Mouse (Mus musculus) heart, embryonic 15.5 days (tissue): ENCODE results near the gene Pccb. TPM values are rescaled to one million over a fixed set of nuclear protein-coding genes. Genes with fewer than 3 reads are reported as not detected.

Experiments
- ATAC-seq: fragments of 200-750 bp; cut with Nextera tagmentation; replicated peaks from 2 replicates; pipeline ENCODE4 v1.8.0; 2017; ENCODE audit warnings: low read depth, moderate TSS enrichment; ENCODE audit not compliant: insufficient number of reproducible peaks, insufficient read depth, low FRiP score
- H3K27ac ChIP-seq: fragments of 300-500 bp; sonication (generic); 2 replicates; pipeline ENCODE4 v1.5.1; 2015; ENCODE audit warnings: mild to moderate bottlenecking, inconsistent platforms
- H3K27me3 ChIP-seq: fragments of 300-500 bp; sonication (generic); 2 replicates; pipeline ENCODE4 v1.6.1; 2015; ENCODE audit warnings: inconsistent platforms
- H3K36me3 ChIP-seq: fragments of 300-500 bp; sonication (generic); 2 replicates; pipeline ENCODE4 v1.6.1; 2015; ENCODE audit warnings: mild to moderate bottlenecking, inconsistent platforms
- H3K4me1 ChIP-seq: fragments of 300-500 bp; sonication (generic); replicated peaks from 2 replicates; pipeline ENCODE4 v1.6.1; 2015; ENCODE audit warnings: inconsistent platforms
- H3K4me2 ChIP-seq: fragments of 300-500 bp; sonication (generic); 2 replicates; pipeline ENCODE4 v1.6.1; 2015; ENCODE audit warnings: inconsistent platforms, mild to moderate bottlenecking, moderate library complexity
- H3K4me3 ChIP-seq: fragments of 300-500 bp; sonication (generic); 2 replicates; pipeline ENCODE4 v1.5.1; 2015; ENCODE audit warnings: mild to moderate bottlenecking, inconsistent platforms
- H3K9ac ChIP-seq: fragments of 300-500 bp; sonication (generic); 2 replicates; pipeline ENCODE4 v1.6.1; 2015; ENCODE audit warnings: mild to moderate bottlenecking, inconsistent platforms
- H3K9me3 ChIP-seq: fragments of 300-500 bp; sonication (generic); replicated peaks from 2 replicates; pipeline ENCODE4 v1.6.1; 2016; ENCODE audit warnings: inconsistent platforms
- WGBS: fragments of 180-500 bp; shearing (Covaris S2); methylation state at CpG from one replicate; pipeline ENCODE4 v1.1.7; 2015; ENCODE audit warnings: mixed read lengths; 5-methylcytosine and 5-hydroxymethylcytosine counted together
- polyA plus RNA-seq: library from polyadenylated mRNA; unstranded; fragments of >200 nt; fragmentation: Nextera tagmentation; extraction: Ambion mirVana; gene quantifications from 2 replicates; pipeline ENCODE4 v1.2.1, GENCODE M21; 2015

The Pccb gene
- polyA plus RNA-seq, 1 experiment from 2014 or later: 22.3 TPM

- H3K27me3 ChIP-seq: no peaks in the 10 kb centered on the region
- no peak overlapping the region for H3K27ac ChIP-seq
- H3K9me3 ChIP-seq: no peaks in the 10 kb centered on the region
- no peak overlapping the region for H3K9ac ChIP-seq
- H3K36me3 ChIP-seq: no peaks in the 10 kb centered on the region; the same call in 1 of the 2 replicates
- H3K4me2 ChIP-seq: no peak overlapping the region
- no peaks in the 10 kb centered on the region for H3K4me1 ChIP-seq
- H3K4me3 ChIP-seq: no peak overlapping the region
- no peak for ATAC-seq
- 77% methylated on average over 4 of the region's 4 CpGs for WGBS
Measured at GRCm38 (mm10) chr9:101005866-101006265, 28.8 kb downstream of the Pccb start.

- ATAC-seq: no peak
- no peak overlapping the region for H3K27ac ChIP-seq
- H3K9me3 ChIP-seq: no peaks in the 10 kb centered on the region
- WGBS: 92% methylated on average over 5 of the region's 5 CpGs
- no peak overlapping the region for H3K9ac ChIP-seq
- peaks cover 10% of the 10 kb centered on the region; the same call in 1 of the 2 replicates for H3K36me3 ChIP-seq
- no peak overlapping the region for H3K4me3 ChIP-seq
- no peaks in the 10 kb centered on the region for H3K4me1 ChIP-seq
- no peaks in the 10 kb centered on the region for H3K27me3 ChIP-seq
- H3K4me2 ChIP-seq: no peak overlapping the region
Measured at GRCm38 (mm10) chr9:101003302-101003701, 31.4 kb downstream of the Pccb start.

- Histone ChIP-seq H3K27ac (no peak overlapping the region), H3K4me2 (no peak overlapping the region), H3K36me3 (peaks cover 10% of the 10 kb centered on the region; the same call in 1 of the 2 replicates), H3K9ac (no peak overlapping the region), H3K27me3 (no peaks in the 10 kb centered on the region), H3K9me3 (no peaks in the 10 kb centered on the region), H3K4me3 (no peak overlapping the region), H3K4me1 (no peaks in the 10 kb centered on the region)
- 95% methylated on average over 8 of the region's 8 CpGs for WGBS
- ATAC-seq: no peak
Measured at GRCm38 (mm10) chr9:101002841-101003240, 31.9 kb downstream of the Pccb start.

- peaks cover 10% of the 10 kb centered on the region; the same call in 1 of the 2 replicates for H3K36me3 ChIP-seq
- no peak for ATAC-seq
- H3K27me3 ChIP-seq: no peaks in the 10 kb centered on the region
- H3K4me3 ChIP-seq: no peak overlapping the region
- 93% methylated on average over 4 of the region's 4 CpGs for WGBS
- no peak overlapping the region for H3K4me2 ChIP-seq
- H3K27ac ChIP-seq: no peak overlapping the region
- no peaks in the 10 kb centered on the region for H3K4me1 ChIP-seq
- H3K9ac ChIP-seq: no peak overlapping the region
- no peaks in the 10 kb centered on the region for H3K9me3 ChIP-seq
Measured at GRCm38 (mm10) chr9:101002053-101002452, 32.6 kb downstream of the Pccb start.

- H3K4me1 ChIP-seq: no peaks in the 10 kb centered on the region
- H3K9me3 ChIP-seq: no peaks in the 10 kb centered on the region
- H3K27me3 ChIP-seq: no peaks in the 10 kb centered on the region
- no peak overlapping the region for H3K9ac ChIP-seq
- WGBS: 64% methylated on average over 2 of the region's 2 CpGs
- no peak overlapping the region for H3K27ac ChIP-seq
- no peak for ATAC-seq
- H3K4me2 ChIP-seq: no peak overlapping the region
- no peak overlapping the region for H3K4me3 ChIP-seq
- peaks cover 26% of the 10 kb centered on the region for H3K36me3 ChIP-seq
Measured at GRCm38 (mm10) chr9:100997138-100997537, 37.6 kb downstream of the Pccb start.

- WGBS: 82% methylated on average over 4 of the region's 4 CpGs
- no peak overlapping the region for H3K27ac ChIP-seq
- H3K4me2 ChIP-seq: no peak overlapping the region
- H3K4me1 ChIP-seq: no peaks in the 10 kb centered on the region
- no peak overlapping the region for H3K4me3 ChIP-seq
- no peaks in the 10 kb centered on the region for H3K9me3 ChIP-seq
- H3K36me3 ChIP-seq: peaks cover 25% of the 10 kb centered on the region
- no peak for ATAC-seq
- no peaks in the 10 kb centered on the region for H3K27me3 ChIP-seq
- no peak overlapping the region for H3K9ac ChIP-seq
Measured at GRCm38 (mm10) chr9:100993937-100994336, 40.8 kb downstream of the Pccb start.

GRCm38 (mm10) chr9:100992191-100992590 is 42.5 kb downstream of the Pccb start:
- Histone ChIP-seq H3K4me1 (no peaks in the 10 kb centered on the region), H3K36me3 (peaks cover 19% of the 10 kb centered on the region), H3K27me3 (no peaks in the 10 kb centered on the region), H3K27ac (no peak overlapping the region), H3K4me3 (no peak overlapping the region), H3K9me3 (no peaks in the 10 kb centered on the region), H3K4me2 (no peak overlapping the region), H3K9ac (no peak overlapping the region)
- no peak for ATAC-seq
- 83% methylated on average over 2 of the region's 2 CpGs for WGBS

- Histone ChIP-seq H3K27me3 (no peaks in the 10 kb centered on the region), H3K4me2 (no peak overlapping the region), H3K9me3 (no peaks in the 10 kb centered on the region), H3K9ac (no peak overlapping the region), H3K36me3 (peaks cover 20% of the 10 kb centered on the region), H3K4me1 (no peaks in the 10 kb centered on the region), H3K4me3 (no peak overlapping the region), H3K27ac (no peak overlapping the region)
- ATAC-seq: no peak
- 92% methylated on average over 2 of the region's 2 CpGs for WGBS
Measured at GRCm38 (mm10) chr9:100991321-100991720, 43.4 kb downstream of the Pccb start.

- peaks cover 24% of the 10 kb centered on the region for H3K36me3 ChIP-seq
- WGBS: 84% methylated on average over 5 of the region's 5 CpGs
Measured at GRCm38 (mm10) chr9:100990609-100991008, 44.1 kb downstream of the Pccb start.

GRCm38 (mm10) chr9:100987850-100988249 is 46.8 kb downstream of the Pccb start:
- no peaks in the 10 kb centered on the region for H3K9me3 ChIP-seq
- no peaks in the 10 kb centered on the region for H3K4me1 ChIP-seq
- no peak overlapping the region for H3K27ac ChIP-seq
- no peak overlapping the region for H3K4me3 ChIP-seq
- 93% methylated on average over 3 of the region's 3 CpGs for WGBS
- no peak overlapping the region for H3K4me2 ChIP-seq
- no peak for ATAC-seq
- no peak overlapping the region for H3K9ac ChIP-seq
- H3K27me3 ChIP-seq: no peaks in the 10 kb centered on the region
- peaks cover 21% of the 10 kb centered on the region for H3K36me3 ChIP-seq

More at GRCm38 (mm10) chr9:100990609-100991008, 44.1 kb downstream of the Pccb start:
- H3K27ac ChIP-seq: no peak overlapping the region
- no peaks in the 10 kb centered on the region for H3K4me1 ChIP-seq
- ATAC-seq: no peak
- H3K9ac ChIP-seq: no peak overlapping the region
- H3K4me2 ChIP-seq: no peak overlapping the region
- H3K9me3 ChIP-seq: no peaks in the 10 kb centered on the region
- H3K4me3 ChIP-seq: no peak overlapping the region
- H3K27me3 ChIP-seq: no peaks in the 10 kb centered on the region

- ATAC-seq: no peak
- Histone ChIP-seq H3K9me3 (no peaks in the 10 kb centered on the region), H3K4me3 (no peak overlapping the region), H3K27ac (no peak overlapping the region), H3K9ac (no peak overlapping the region), H3K36me3 (peaks cover 21% of the 10 kb centered on the region), H3K27me3 (no peaks in the 10 kb centered on the region), H3K4me1 (no peaks in the 10 kb centered on the region), H3K4me2 (no peak overlapping the region)
- WGBS: 90% methylated on average over 5 of the region's 5 CpGs
Measured at GRCm38 (mm10) chr9:100987006-100987405, 47.7 kb downstream of the Pccb start.
